Mouse (Mus musculus): Measurements from ENCODE around the gene Ak1. TPM values are rescaled to one million over a fixed set of nuclear protein-coding genes. Genes with fewer than 3 reads are reported as not detected.
A peak's percentile ranks its signal among the peaks of the same experiment; 100 is the strongest.

Gene Ak1
- total RNA-seq, 2 experiments from 2014 or later: 140 to 153 TPM

GRCm38 (mm10) chr2:32631046-32631445 is 9.5 kb downstream of the Ak1 start:
- intact Hi-C loops (cut with DNase I): loop anchor here (5.0 kb wide), 1 partner anchor 126 kb away; the partner anchor contains the start of gene Tor2a
- H3K4me3 ChIP-seq: no peak overlapping the region
- DNase-seq (ENCODE audit: extremely low spot score in 1 of 2, low spot score in 2 of 2): no peak
- TF ChIP-seq CTCF (IDR thresholded peaks at IDR 0.05): no peak
- H3K27ac ChIP-seq: no peak overlapping the region

GRCm38 (mm10) chr2:32631737-32632394 is 10.3 kb downstream of the Ak1 start:
- DNase-seq (ENCODE audit: extremely low spot score in 1 of 2, low spot score in 2 of 2): peak; percentile 76 to 83
- Histone ChIP-seq H3K4me3 (no peak overlapping the region), H3K27ac (no peak overlapping the region; the same call in 1 of the 2 replicates)
- peak; percentile 96 for TF ChIP-seq CTCF (IDR thresholded peaks at IDR 0.05)
- intact Hi-C loops (cut with DNase I): loop anchor here (1.0 to 5.0 kb wide), 2 partner anchors 57 to 125 kb away; partner anchors contain the start of gene Tor2a

- intact Hi-C loops (cut with DNase I): loop anchor here (5.0 kb wide), 1 partner anchor 124 kb away; the partner anchor contains the start of gene Tor2a
- Histone ChIP-seq H3K27ac (peak overlapping the region; percentile 21; the same call in 1 of the 2 replicates), H3K4me3 (no peak overlapping the region)
- no peak for TF ChIP-seq CTCF (IDR thresholded peaks at IDR 0.05)
- DNase-seq (ENCODE audit: extremely low spot score in 1 of 2, low spot score in 2 of 2): no peak
Measured at GRCm38 (mm10) chr2:32633660-32634059, 12.1 kb downstream of the Ak1 start.

- intact Hi-C loops (cut with DNase I): loop anchor here (5.0 kb wide), 1 partner anchor 123 kb away; the partner anchor contains the start of gene Tor2a
- no peak for DNase-seq (ENCODE audit: extremely low spot score in 1 of 2, low spot score in 2 of 2)
- H3K27ac ChIP-seq: peak overlapping the region; percentile 21; the same call in 1 of the 2 replicates
- no peak for TF ChIP-seq CTCF (IDR thresholded peaks at IDR 0.05)
- H3K4me3 ChIP-seq: no peak overlapping the region
Measured at GRCm38 (mm10) chr2:32634277-32635105, 12.9 kb downstream of the Ak1 start.

GRCm38 (mm10) chr2:32636617-32637016 is 15.1 kb downstream of the Ak1 start:
- Histone ChIP-seq H3K4me3 (no peak overlapping the region), H3K27ac (no peak overlapping the region)
- intact Hi-C loops (cut with DNase I): no loop called here
- no peak for TF ChIP-seq CTCF (IDR thresholded peaks at IDR 0.05)
- DNase-seq (ENCODE audit: extremely low spot score in 1 of 2, low spot score in 2 of 2): no peak

- no peak for TF ChIP-seq CTCF (IDR thresholded peaks at IDR 0.05)
- DNase-seq (ENCODE audit: extremely low spot score in 1 of 2, low spot score in 2 of 2): no peak
- Histone ChIP-seq H3K4me3 (no peak overlapping the region), H3K27ac (no peak overlapping the region)
- intact Hi-C loops (cut with DNase I): no loop called here
Measured at GRCm38 (mm10) chr2:32637778-32638281, 16.3 kb downstream of the Ak1 start.

- no peak for TF ChIP-seq CTCF (IDR thresholded peaks at IDR 0.05)
- no peak for DNase-seq (ENCODE audit: extremely low spot score in 1 of 2, low spot score in 2 of 2)
- H3K27ac ChIP-seq: no peak overlapping the region
- H3K4me3 ChIP-seq: no peak overlapping the region
- intact Hi-C loops (cut with DNase I): no loop called here
Measured at GRCm38 (mm10) chr2:32639632-32640031, 18.1 kb downstream of the Ak1 start.

GRCm38 (mm10) chr2:32640550-32641051 is 19.0 kb downstream of the Ak1 start:
- no peak overlapping the region for H3K27ac ChIP-seq
- DNase-seq (ENCODE audit: extremely low spot score in 1 of 2, low spot score in 2 of 2): no peak
- no peak for TF ChIP-seq CTCF (IDR thresholded peaks at IDR 0.05)
- H3K4me3 ChIP-seq: no peak overlapping the region
- intact Hi-C loops (cut with DNase I): no loop called here

- intact Hi-C loops (cut with DNase I): no loop called here
- no peak for TF ChIP-seq CTCF (IDR thresholded peaks at IDR 0.05)
- DNase-seq (ENCODE audit: extremely low spot score in 1 of 2, low spot score in 2 of 2): no peak
- Histone ChIP-seq H3K4me3 (no peak overlapping the region), H3K27ac (no peak overlapping the region)
Measured at GRCm38 (mm10) chr2:32641810-32642209, 20.3 kb downstream of the Ak1 start.

- TF ChIP-seq CTCF (IDR thresholded peaks at IDR 0.05): no peak
- DNase-seq (ENCODE audit: extremely low spot score in 1 of 2, low spot score in 2 of 2): no peak
- H3K4me3 ChIP-seq: no peak overlapping the region
- no peak overlapping the region for H3K27ac ChIP-seq
- intact Hi-C loops (cut with DNase I): no loop called here
Measured at GRCm38 (mm10) chr2:32642813-32643212, 21.3 kb downstream of the Ak1 start.

GRCm38 (mm10) chr2:32644083-32644482 is 22.5 kb downstream of the Ak1 start:
- H3K4me3 ChIP-seq: no peak overlapping the region
- no peak for DNase-seq (ENCODE audit: extremely low spot score in 1 of 2, low spot score in 2 of 2)
- no peak overlapping the region for H3K27ac ChIP-seq
- TF ChIP-seq CTCF (IDR thresholded peaks at IDR 0.05): no peak
- intact Hi-C loops (cut with DNase I): no loop called here

Measured in left cerebral cortex, adult 2 months (tissue).